ENCODE assay signal across 9 mouse cellular contexts in the genomic region with DNA sequence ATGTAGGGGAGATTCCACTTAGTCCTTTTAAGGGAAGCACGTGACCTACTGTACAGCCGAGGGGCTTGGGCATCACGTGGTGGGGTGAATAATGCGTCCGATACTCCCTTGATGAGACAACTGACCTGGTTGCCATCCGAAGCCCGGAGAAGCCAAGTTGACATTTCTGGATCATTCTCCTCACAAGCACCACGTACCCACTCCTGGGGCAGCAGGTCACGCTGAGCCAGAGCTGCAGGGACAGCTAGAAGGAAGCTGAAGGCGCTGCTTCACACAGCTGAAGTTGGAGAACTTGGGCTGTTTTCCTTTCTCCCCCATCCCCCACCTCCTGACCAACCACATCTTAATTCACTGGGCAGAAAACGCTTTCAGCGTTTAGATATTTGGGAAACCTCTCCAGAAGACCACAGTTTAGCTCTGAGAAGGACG.
DNase-seq lines count a peak whose midpoint lies in the region; ATAC-seq and TF ChIP-seq lines count a peak whose summit lies in the region.
"Had no signal": no experiment of that assay in that cellular context is flagged by ENCODE, and none has a peak within 500 bp of the region (broad histone marks: within the 10 kb centered on the region; RNA-seq: fewer than 3 reads in every experiment).

No protein-coding gene starts in this region.

- peaks cover 15% of the 10 kb centered on the region for H3K4me1 ChIP-seq in forebrain, postnatal 0 days (ENCODE audit: insufficient read depth)
- peaks cover 24% of the 10 kb centered on the region for H3K4me1 ChIP-seq in hindbrain, embryonic 16.5 days (ENCODE audit: control insufficient read depth, insufficient read depth, low read depth, low read length)
- no peaks in the 10 kb centered on the region for H3K4me1 ChIP-seq in cerebellum, adult 2 months (ENCODE audit: control insufficient read depth, insufficient read depth, low read length)

- no peaks in the 10 kb centered on the region for H3K36me3 ChIP-seq in forebrain, postnatal 0 days (ENCODE audit: insufficient read depth)
- no peaks in the 10 kb centered on the region for H3K36me3 ChIP-seq in hindbrain, embryonic 16.5 days (ENCODE audit: control insufficient read depth, insufficient read depth, low read length)
- H3K36me3 ChIP-seq: G1E had no signal

- intact Hi-C loops in left cerebral cortex, postnatal 4 days (cut with DNase I): no loop called here
- intact Hi-C loops in left cerebral cortex, adult 2 months (cut with DNase I): loop anchor here (10.0 kb wide), 1 partner anchor 486 kb away; no protein-coding TSS in a partner anchor

- H3K27ac ChIP-seq in left cerebral cortex, adult 2 months: no peak overlapping the region
- H3K27ac ChIP-seq in forebrain, postnatal 0 days (ENCODE audit: low read depth, low read length): no peak overlapping the region
- peak overlapping the region; percentile 63 for H3K27ac ChIP-seq in hindbrain, embryonic 16.5 days (ENCODE audit: low read depth, low read length)
- H3K27ac ChIP-seq in cerebellum, adult 2 months (ENCODE audit: insufficient read depth, low read length): no peak overlapping the region

- 0 out of 2 replicates have a peak, but pooled peaks have one; percentile 26 for ATAC-seq in forebrain, postnatal 0 days
- ATAC-seq in hindbrain, embryonic 16.5 days: peak; percentile 29; the same call in 1 of the 2 replicates
- 0 out of 2 replicates have a peak, but pooled peaks have one; percentile 27 for ATAC-seq in megakaryocyte, adult 5-6 weeks (ENCODE audit: poor library complexity, severe bottlenecking)
- no peak for ATAC-seq in activated CD4-positive, CD25-positive, alpha-beta regulatory T cell, adult 4 months

- no peaks in the 10 kb centered on the region for H3K9me3 ChIP-seq in forebrain, postnatal 0 days (ENCODE audit: low read length)
- no peaks in the 10 kb centered on the region for H3K9me3 ChIP-seq in hindbrain, embryonic 16.5 days (ENCODE audit: control insufficient read depth, low read length)
- H3K9me3 ChIP-seq: G1E had no signal

- no peak overlapping the region for H3K4me3 ChIP-seq in left cerebral cortex, adult 2 months
- 0 out of 2 replicates have a peak overlapping the region, but pooled peaks have one; percentile 2 for H3K4me3 ChIP-seq in forebrain, postnatal 0 days (ENCODE audit: low read depth, low read length)
- peak overlapping the region; percentile 30 for H3K4me3 ChIP-seq in hindbrain, embryonic 16.5 days (ENCODE audit: low read length)
- H3K4me3 ChIP-seq in cerebellum, adult 2 months (replicated peaks; ENCODE audit: insufficient read depth, low read depth, low read length): no peak overlapping the region

- H3K4me2 ChIP-seq in forebrain, postnatal 0 days (ENCODE audit: low read depth): peak overlapping the region; percentile 28
- peak overlapping the region; percentile 56 for H3K4me2 ChIP-seq in hindbrain, embryonic 16.5 days (ENCODE audit: low read length)

- no peak for TF ChIP-seq POLR2A in cerebellum, adult 2 months (IDR thresholded peaks at IDR 0.05; ENCODE audit: borderline replicate concordance, insufficient read depth, low read length)

- no peak for TF ChIP-seq CTCF in left cerebral cortex, adult 2 months (IDR thresholded peaks at IDR 0.05)
- TF ChIP-seq CTCF in forebrain, postnatal 0 days (IDR thresholded peaks at IDR 0.05; ENCODE audit: low read depth): no peak
- no peak for TF ChIP-seq CTCF in cerebellum, adult 2 months (IDR thresholded peaks at IDR 0.05; ENCODE audit: borderline replicate concordance, insufficient read depth, low read depth, low read length)

- H3K9ac ChIP-seq in forebrain, postnatal 0 days: no peak overlapping the region
- H3K9ac ChIP-seq in hindbrain, embryonic 16.5 days (ENCODE audit: low read depth, low read length): peak overlapping the region; percentile 38

- peak; percentile 14 for DNase-seq in left cerebral cortex, postnatal 4 days
- DNase-seq in left cerebral cortex, adult 2 months (ENCODE audit: extremely low spot score in 1 of 2, low spot score in 2 of 2): no peak
- DNase-seq in forebrain, postnatal 0 days: no peak
- DNase-seq in cerebellum, adult 2 months: no peak
- no peak for DNase-seq in left cerebral cortex, adult 11 months (ENCODE audit: low spot score)

- WGBS in forebrain, postnatal 0 days: 50% methylated on average over 13 of the region's 13 CpGs
- 30% methylated on average over 13 of the region's 13 CpGs for WGBS in hindbrain, embryonic 16.5 days
- 11% methylated on average over 13 of the region's 13 CpGs for WGBS in cerebellum, adult 2 months

- H3K27me3 ChIP-seq in forebrain, postnatal 0 days (ENCODE audit: insufficient read depth, low read length): no peaks in the 10 kb centered on the region
- no peaks in the 10 kb centered on the region for H3K27me3 ChIP-seq in hindbrain, embryonic 16.5 days (replicated peaks; ENCODE audit: control insufficient read depth, insufficient read depth, low read length)
- no peaks in the 10 kb centered on the region for H3K27me3 ChIP-seq in cerebellum, adult 2 months (ENCODE audit: control insufficient read depth, insufficient read depth, low read length)

Comparison
In these comparisons a context has a peak if more than half of its experiments do, and no peak if none do; other contexts are left out.
1. H3K4me3 ChIP-seq: peak in forebrain, postnatal 0 days (single experiment) and hindbrain, embryonic 16.5 days (single experiment); none in left cerebral cortex, adult 2 months (single experiment) and cerebellum, adult 2 months (single experiment).